Mouse (Mus musculus) 3T3-L1 (cell line): ENCODE measurements at regions not wholly inside any gene's neighbourhood (a gene's known extent, or its start where the extent isn't known, plus 50 kb on each side); places are given as distances from the start of the nearest gene placed in this dataset.

Experiments
- DNase-seq: peaks from one replicate; pipeline ENCODE4 v3.0.0-alpha.2; 2015; ENCODE audit warnings: low read depth, low spot score

DNA sequence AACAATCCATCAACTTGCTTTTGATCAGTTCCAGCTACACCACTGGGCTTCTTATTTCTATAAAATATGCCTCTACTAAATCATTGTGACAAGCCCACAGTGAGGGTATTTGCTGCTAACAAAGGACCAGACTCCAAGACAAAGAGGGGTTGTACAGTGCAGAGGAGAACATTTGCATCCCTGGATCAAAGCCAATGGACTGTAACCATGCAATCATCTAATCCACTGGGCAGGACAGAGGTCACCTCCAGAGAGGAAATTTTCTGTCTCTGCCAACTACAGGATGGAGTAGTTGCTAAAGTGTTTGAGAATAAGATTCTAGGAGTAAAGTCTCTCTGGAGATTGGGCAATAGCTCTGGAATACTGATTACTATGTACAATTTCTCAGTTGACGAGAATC lies 272.9 kb downstream of the Cox7c start:
- no peak for DNase-seq

DNA sequence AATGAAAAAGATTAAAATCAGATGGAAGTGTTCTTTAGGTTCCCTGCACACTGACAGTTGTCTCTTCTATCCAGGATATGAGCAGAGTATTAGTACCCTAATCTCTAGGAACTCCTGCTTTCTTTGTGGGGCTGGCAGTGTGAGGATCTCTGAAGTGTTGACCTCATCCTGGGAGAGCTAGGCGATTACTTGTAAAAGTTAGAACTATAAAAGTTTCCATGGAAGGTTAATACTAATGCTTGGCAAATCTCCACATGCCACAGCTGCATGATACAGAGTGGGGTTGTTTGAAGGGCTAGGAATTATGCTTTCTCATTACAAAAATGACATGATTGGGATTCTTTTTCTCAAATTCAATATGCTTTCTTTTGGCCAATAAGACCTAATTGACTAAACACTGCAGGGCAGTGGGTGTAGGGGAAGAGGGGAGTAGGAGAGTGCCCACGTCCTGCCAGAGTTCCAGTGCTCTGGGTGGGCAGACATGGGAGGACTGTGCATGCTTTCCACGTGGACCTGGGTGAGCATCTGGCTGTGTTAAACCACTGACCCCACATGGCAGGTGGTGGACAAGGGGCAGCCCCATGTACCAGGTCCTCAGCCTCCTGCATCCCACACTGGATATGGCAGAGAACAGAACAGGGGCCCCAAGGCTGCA lies 275.6 kb downstream of the Cox7c start:
- no peak for DNase-seq

DNA sequence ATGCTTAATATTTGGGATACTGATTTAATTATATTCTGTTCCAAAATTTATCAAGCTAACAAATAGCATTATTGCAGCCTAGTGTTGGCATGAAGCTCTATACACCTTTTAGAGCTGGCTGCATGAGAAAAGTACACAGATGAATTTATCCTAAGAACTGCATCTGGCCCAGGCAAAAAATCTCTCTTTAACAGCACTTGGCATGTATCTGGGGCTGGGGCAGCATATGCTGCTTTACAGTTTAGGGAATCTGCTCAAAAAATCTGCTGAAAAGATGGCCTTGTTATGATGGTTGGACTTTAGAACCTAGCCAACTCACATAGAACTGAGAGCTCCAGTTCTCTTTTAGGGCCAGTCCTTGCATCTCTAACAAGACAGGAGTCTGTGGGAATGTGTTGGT lies 276.2 kb downstream of the Cox7c start:
- no peak for DNase-seq

DNA sequence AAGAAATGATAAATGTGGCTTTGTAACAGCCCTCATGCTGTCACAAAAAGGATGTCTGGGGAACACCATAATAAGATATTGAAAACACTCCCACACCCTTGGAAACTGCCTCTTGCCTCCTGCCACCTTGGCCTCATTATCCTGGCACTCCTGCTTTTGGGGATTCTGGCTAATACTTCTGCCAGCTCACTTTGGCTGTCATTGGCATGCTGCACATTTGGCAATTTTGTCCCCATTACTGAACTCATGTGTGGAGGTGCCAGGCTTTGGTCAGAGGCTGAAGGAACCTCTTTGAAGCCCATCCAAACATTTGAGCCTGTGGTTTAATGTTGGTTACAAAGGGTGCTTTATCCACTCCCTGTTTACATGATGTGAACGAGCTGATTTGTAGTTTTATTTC lies 278.2 kb downstream of the Cox7c start:
- no peak for DNase-seq

DNA sequence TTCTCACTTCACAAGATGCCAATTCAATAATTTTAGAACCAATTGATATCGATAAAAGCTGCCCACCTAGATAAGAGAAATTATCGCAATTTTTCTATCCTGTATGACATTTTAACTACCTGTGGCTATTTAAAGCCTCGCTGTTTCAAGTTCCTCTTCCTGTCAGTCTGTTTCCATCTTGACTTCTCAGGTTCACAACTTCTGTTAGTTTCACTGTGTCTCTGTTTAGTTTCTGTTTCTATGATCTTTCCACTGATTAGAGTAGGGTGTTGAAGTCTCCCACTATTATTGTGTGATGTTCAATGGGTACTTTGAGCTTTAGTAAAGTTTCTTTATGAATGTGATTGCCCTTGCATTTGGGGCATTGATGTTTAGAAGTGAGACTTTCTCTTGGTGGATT lies 322.1 kb downstream of the Cox7c start:
- DNase-seq, result no peak

DNA sequence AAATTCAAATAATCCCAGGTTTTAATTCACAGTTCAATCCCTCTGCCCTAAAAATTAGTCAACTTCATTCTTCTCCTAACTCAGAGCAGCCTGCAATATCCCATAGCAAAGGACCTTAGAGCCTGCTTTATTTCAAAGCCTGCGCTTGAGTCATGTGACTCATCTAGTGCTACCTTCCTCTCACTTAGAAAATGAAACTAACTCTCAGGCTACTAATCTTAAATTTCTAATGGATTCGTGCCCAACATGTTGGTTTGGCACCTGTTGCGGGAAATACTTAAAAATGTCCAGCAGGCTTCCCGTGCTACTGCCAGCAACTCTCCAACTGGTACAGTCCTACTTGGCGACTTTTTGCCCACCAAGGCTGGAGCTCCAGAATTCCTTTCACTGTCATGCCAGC lies 322.6 kb downstream of the Cox7c start:
- DNase-seq, result peak; percentile 5

DNA sequence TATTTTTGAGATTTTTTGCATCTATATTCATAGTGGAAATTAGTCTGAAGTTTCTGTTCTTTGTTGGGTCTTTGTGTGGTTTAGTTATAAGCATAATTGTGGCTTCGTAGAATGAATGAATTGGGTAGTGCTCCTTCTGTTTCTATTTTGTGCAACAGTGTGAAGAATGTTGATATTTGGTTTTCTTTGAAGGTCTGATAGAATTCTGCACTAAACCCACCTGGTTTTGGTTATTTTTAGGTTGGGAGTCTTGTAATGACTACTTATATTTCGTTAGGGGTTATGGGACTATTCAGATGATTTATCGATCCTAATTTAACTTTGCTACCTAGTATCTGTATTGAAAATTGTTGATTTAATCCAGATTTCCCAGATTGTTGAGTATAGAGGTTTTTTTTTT lies 326.4 kb downstream of the Cox7c start:
- no peak for DNase-seq

DNA sequence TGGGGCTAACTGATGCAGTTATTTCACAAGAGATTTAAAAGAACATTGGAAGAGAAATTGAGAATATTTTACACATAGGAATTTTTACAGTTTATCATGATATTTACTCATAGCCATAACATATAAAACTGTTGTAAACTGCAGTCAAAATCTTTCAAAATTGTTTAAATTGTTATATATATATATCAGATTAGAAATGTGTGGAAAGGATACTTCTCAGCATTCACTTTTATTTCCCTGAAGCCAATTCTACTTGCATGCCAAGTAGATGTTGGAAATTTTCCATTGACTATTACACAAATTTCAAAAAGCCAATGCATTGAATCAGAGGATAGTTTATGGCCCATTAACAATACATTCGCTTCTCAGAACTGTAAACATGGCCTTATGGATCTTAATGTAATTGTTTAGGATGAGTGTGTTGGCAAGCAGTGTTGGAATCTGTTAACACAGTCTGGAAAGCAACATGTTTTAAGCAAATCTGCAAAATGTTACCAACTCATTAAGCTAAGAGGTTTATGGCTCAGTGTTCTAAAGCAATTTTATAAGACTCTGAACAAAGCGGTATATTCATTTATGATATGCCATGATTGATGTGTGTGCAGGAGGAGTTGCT lies 330.7 kb downstream of the Cox7c start:
- DNase-seq, result no peak

DNA sequence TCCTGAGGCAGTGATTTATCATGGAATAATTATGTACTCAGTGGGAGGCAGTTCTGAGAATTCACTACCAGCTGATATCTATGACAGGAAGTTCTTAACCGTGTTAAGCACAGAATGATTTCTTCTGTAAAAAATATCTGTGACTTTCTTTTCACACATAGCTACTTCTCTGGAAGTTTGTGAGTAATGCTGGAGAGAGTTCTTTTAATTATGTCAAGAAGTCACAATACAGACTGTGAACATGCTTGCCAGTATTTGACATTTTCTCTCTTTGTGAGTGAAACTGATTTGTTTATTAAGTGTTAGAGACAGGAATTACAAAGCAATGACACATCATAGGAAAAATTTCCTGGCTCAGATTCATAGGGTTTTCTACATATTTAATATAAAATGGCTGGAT lies 354.3 kb downstream of the Cox7c start:
- no peak for DNase-seq
